Mouse (Mus musculus): ENCODE measurements around the gene Tmcc3. TPM values are rescaled to one million over a fixed set of nuclear protein-coding genes. Genes with fewer than 3 reads are reported as not detected.

Gene Tmcc3
- total RNA-seq, 1 experiment = 7.0 TPM

DNA sequence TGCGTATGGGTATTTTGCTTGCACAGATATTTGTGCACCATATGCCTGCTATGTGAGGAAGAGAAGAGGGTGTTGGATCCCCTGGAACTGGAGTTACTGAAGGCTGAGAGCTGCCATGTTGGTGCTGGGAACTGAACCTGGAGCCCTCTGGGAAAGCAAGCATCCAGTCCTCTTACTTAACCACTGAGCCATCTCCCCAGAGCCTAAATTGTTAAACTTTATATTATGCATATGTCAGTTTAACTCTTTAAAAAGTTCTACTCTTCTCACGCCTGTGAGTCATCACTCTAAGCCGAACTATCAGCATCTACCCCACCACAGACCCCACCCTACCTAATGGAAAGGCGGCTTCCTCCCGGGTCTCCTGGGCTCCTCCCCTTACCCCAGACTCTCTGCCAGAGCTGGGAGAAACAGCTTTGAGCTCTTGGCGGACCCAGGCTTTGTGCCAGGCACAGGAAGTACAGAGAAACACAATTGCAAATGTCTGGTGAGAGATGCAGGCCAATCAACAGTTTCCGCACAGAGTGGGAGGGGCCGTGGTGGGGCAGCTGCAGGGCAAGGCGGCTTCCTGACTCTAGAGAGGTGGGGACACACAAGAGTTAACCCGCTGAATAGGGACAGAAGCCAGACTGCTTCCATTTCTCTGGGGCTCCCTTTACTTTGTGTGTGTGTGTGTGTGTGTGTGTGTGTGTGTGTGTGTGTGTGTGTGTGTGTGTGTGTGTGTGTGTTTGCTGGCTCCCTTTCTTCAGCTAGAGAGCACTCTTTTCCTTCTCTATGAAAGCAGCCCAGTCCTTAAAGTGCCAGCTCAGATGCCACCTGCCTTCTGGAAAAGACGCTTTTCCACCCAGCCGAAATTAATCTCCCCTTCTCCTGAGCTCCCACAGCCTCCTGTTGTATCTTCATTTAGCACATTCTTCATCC lies 114.5 kb downstream of the Tmcc3 start:
- no peaks in the 10 kb centered on the region for H3K9me3 ChIP-seq (ENCODE audit: control insufficient read depth, insufficient read depth, low read depth, low read length)
- H3K36me3 ChIP-seq (ENCODE audit: control insufficient read depth, insufficient read depth, low read length, poor library complexity, severe bottlenecking) = no peaks in the 10 kb centered on the region
- H3K9ac ChIP-seq (ENCODE audit: insufficient read depth, low read depth, low read length, poor library complexity, severe bottlenecking) = no peak overlapping the region; the same call in 1 of the 2 replicates
- peaks cover 0 to 3% of the 10 kb centered on the region in 2 experiments; a peak in 1 of 4 replicates for H3K4me1 ChIP-seq (ENCODE audit: control insufficient read depth in 2 of 2, insufficient read depth in 2 of 2, low read length in 2 of 2, poor library complexity in 1 of 2)
- peak; percentile 77 for DNase-seq (ENCODE audit: low read depth, low spot score)
- H3K4me3 ChIP-seq (ENCODE audit: insufficient read depth in 1 of 2, low read depth in 1 of 2, low read length in 2 of 2, poor library complexity in 1 of 2, severe bottlenecking in 1 of 2) = peak overlapping the region; percentile 5 to 19
- in situ Hi-C loops (cut with MboI; ENCODE audit: low sequenced_read_pairs in 2 of 2, unreplicated experiment in 2 of 2) = no loop called here
- peak overlapping the region; percentile 56; the same call in 1 of the 2 replicates for H3K27ac ChIP-seq (ENCODE audit: insufficient read depth, low read depth, low read length, poor library complexity, severe bottlenecking)
- TF ChIP-seq ZC3H11A (IDR thresholded peaks at IDR 0.05; ENCODE audit: borderline replicate concordance, low read depth, low read length) (no peak), CHD2 (IDR thresholded peaks at IDR 0.05; ENCODE audit: low read depth, low read length) (no peak), HCFC1 (IDR thresholded peaks at IDR 0.05; ENCODE audit: borderline replicate concordance, insufficient read depth, low read length) (no peak), MAFK (IDR thresholded peaks at IDR 0.05; ENCODE audit: insufficient read depth, low read depth, low read length) (no peak), ZNF384 (IDR thresholded peaks at IDR 0.05; ENCODE audit: low read depth, low read length) (no peak)

DNA sequence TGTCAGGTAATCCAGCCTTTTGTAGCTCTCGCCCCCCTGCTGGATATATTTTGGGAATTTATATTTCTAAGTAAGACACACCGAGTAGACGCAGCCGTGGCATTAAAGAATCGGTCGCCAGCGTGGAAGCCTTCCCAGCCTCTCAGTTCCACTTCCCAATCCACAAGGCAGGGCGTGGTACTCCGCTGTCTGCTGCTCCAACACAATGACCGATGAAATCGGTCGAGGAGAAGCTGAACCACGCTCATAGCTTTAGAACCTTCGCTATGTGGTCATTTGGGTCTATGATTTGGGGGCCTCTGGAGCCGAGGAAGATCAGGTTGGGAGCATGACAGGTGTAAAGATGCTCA lies 115.1 kb downstream of the Tmcc3 start:
- TF ChIP-seq ZC3H11A (IDR thresholded peaks at IDR 0.05; ENCODE audit: borderline replicate concordance, low read depth, low read length) (no peak), ZNF384 (IDR thresholded peaks at IDR 0.05; ENCODE audit: low read depth, low read length) (no peak), HCFC1 (IDR thresholded peaks at IDR 0.05; ENCODE audit: borderline replicate concordance, insufficient read depth, low read length) (no peak), MAFK (IDR thresholded peaks at IDR 0.05; ENCODE audit: insufficient read depth, low read depth, low read length) (no peak), CHD2 (IDR thresholded peaks at IDR 0.05; ENCODE audit: low read depth, low read length) (no peak)
- H3K4me3 ChIP-seq (ENCODE audit: insufficient read depth in 1 of 2, low read depth in 1 of 2, low read length in 2 of 2, poor library complexity in 1 of 2, severe bottlenecking in 1 of 2) = peak overlapping the region in 1 of 2 experiments; percentile 5; a peak in 2 of 4 replicates
- no peak overlapping the region for H3K9ac ChIP-seq (ENCODE audit: insufficient read depth, low read depth, low read length, poor library complexity, severe bottlenecking)
- peaks cover 0 to 3% of the 10 kb centered on the region in 2 experiments; a peak in 1 of 4 replicates for H3K4me1 ChIP-seq (ENCODE audit: control insufficient read depth in 2 of 2, insufficient read depth in 2 of 2, low read length in 2 of 2, poor library complexity in 1 of 2)
- peak; percentile 12 for DNase-seq (ENCODE audit: low read depth, low spot score)
- in situ Hi-C loops (cut with MboI; ENCODE audit: low sequenced_read_pairs in 2 of 2, unreplicated experiment in 2 of 2) = no loop called here
- no peaks in the 10 kb centered on the region for H3K9me3 ChIP-seq (ENCODE audit: control insufficient read depth, insufficient read depth, low read depth, low read length)
- H3K27ac ChIP-seq (ENCODE audit: insufficient read depth, low read depth, low read length, poor library complexity, severe bottlenecking) = no peak overlapping the region
- no peaks in the 10 kb centered on the region for H3K36me3 ChIP-seq (ENCODE audit: control insufficient read depth, insufficient read depth, low read length, poor library complexity, severe bottlenecking)

DNA sequence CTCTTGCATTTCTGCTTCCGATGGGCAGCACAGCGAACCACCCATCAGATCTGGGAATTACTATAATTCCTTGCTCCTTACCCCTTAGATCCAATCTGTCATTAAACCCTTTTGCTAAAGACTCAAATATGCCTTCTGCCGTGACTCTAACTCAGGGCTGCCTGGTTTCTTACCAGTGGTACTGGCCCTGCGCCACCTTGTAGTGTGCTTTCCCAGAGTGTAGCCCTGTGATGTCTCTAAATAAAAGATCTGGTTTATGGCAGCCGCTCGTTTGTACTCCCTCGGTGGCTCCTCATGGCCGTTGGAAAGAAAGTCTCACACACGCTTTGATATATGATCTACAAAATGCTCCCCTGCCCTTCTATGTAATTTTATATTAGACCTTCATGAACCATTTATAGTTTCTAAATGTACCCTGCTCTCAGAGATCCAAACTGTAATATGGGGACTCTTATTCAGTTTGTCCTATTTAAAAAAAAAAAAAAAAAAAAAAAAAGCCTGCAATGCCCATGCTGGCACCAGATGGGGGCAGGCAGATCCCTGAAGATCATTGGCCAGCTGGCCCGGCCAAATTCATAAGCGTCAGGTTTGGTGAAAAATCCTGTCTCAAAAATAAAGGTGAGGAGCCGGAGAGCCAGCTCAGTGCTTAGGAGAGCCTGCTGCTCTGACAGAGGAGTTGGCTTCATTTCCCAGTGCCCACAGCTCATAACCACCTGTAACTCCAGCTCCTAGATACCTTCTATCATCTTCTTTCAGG lies 116.6 kb downstream of the Tmcc3 start:
- H3K36me3 ChIP-seq (ENCODE audit: control insufficient read depth, insufficient read depth, low read length, poor library complexity, severe bottlenecking) = no peaks in the 10 kb centered on the region
- TF ChIP-seq CHD2 (IDR thresholded peaks at IDR 0.05; ENCODE audit: low read depth, low read length) (no peak), ZC3H11A (IDR thresholded peaks at IDR 0.05; ENCODE audit: borderline replicate concordance, low read depth, low read length) (no peak), ZNF384 (IDR thresholded peaks at IDR 0.05; ENCODE audit: low read depth, low read length) (peak; percentile 72)
- H3K9ac ChIP-seq (ENCODE audit: insufficient read depth, low read depth, low read length, poor library complexity, severe bottlenecking) = no peak overlapping the region
- no peak for DNase-seq (ENCODE audit: low read depth, low spot score)
- in situ Hi-C loops (cut with MboI; ENCODE audit: low sequenced_read_pairs in 2 of 2, unreplicated experiment in 2 of 2) = no loop called here
- no peak overlapping the region for H3K27ac ChIP-seq (ENCODE audit: insufficient read depth, low read depth, low read length, poor library complexity, severe bottlenecking)
- H3K4me1 ChIP-seq (ENCODE audit: control insufficient read depth in 2 of 2, insufficient read depth in 2 of 2, low read length in 2 of 2, poor library complexity in 1 of 2) = peaks cover 0 to 3% of the 10 kb centered on the region in 2 experiments; a peak in 1 of 4 replicates
- no peak overlapping the region for H3K4me3 ChIP-seq (ENCODE audit: insufficient read depth in 1 of 2, low read depth in 1 of 2, low read length in 2 of 2, poor library complexity in 1 of 2, severe bottlenecking in 1 of 2)
- no peaks in the 10 kb centered on the region for H3K9me3 ChIP-seq (ENCODE audit: control insufficient read depth, insufficient read depth, low read depth, low read length)

DNA sequence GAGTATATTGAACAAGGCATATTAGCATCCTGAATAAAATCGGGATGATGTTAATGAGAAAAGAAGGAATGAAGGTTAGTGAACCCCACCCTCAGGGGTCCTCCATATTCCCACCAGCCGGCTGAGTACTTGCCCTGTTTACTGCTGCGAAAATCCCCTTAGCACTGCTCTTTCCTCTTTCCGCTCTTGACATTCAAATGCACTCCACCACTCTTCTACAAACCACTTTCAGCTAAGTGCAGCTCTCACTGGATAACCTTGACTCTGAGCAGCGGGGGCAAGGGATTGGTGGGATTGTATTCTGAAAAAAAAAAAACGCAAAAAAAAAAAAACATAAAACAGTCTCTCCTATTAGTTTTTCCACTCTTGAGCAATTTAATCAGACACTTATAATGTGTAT lies 118.8 kb downstream of the Tmcc3 start:
- TF ChIP-seq ZC3H11A (IDR thresholded peaks at IDR 0.05; ENCODE audit: borderline replicate concordance, low read depth, low read length) = no peak
- no peak for TF ChIP-seq HCFC1 (IDR thresholded peaks at IDR 0.05; ENCODE audit: borderline replicate concordance, insufficient read depth, low read length)
- H3K9ac ChIP-seq (ENCODE audit: insufficient read depth, low read depth, low read length, poor library complexity, severe bottlenecking) = no peak overlapping the region
- H3K4me1 ChIP-seq (ENCODE audit: control insufficient read depth in 2 of 2, insufficient read depth in 2 of 2, low read length in 2 of 2, poor library complexity in 1 of 2) = peaks cover 0 to 3% of the 10 kb centered on the region in 2 experiments; a peak in 1 of 4 replicates
- no peaks in the 10 kb centered on the region for H3K9me3 ChIP-seq (ENCODE audit: control insufficient read depth, insufficient read depth, low read depth, low read length)
- no peak overlapping the region for H3K27ac ChIP-seq (ENCODE audit: insufficient read depth, low read depth, low read length, poor library complexity, severe bottlenecking)
- no peak for DNase-seq (ENCODE audit: low read depth, low spot score)
- no peaks in the 10 kb centered on the region for H3K36me3 ChIP-seq (ENCODE audit: control insufficient read depth, insufficient read depth, low read length, poor library complexity, severe bottlenecking)
- in situ Hi-C loops (cut with MboI; ENCODE audit: low sequenced_read_pairs in 2 of 2, unreplicated experiment in 2 of 2) = no loop called here
- no peak overlapping the region for H3K4me3 ChIP-seq (ENCODE audit: insufficient read depth in 1 of 2, low read depth in 1 of 2, low read length in 2 of 2, poor library complexity in 1 of 2, severe bottlenecking in 1 of 2)
